Mouse (Mus musculus): ENCODE measurements around the gene Gspt1.

Gene Gspt1

DNA sequence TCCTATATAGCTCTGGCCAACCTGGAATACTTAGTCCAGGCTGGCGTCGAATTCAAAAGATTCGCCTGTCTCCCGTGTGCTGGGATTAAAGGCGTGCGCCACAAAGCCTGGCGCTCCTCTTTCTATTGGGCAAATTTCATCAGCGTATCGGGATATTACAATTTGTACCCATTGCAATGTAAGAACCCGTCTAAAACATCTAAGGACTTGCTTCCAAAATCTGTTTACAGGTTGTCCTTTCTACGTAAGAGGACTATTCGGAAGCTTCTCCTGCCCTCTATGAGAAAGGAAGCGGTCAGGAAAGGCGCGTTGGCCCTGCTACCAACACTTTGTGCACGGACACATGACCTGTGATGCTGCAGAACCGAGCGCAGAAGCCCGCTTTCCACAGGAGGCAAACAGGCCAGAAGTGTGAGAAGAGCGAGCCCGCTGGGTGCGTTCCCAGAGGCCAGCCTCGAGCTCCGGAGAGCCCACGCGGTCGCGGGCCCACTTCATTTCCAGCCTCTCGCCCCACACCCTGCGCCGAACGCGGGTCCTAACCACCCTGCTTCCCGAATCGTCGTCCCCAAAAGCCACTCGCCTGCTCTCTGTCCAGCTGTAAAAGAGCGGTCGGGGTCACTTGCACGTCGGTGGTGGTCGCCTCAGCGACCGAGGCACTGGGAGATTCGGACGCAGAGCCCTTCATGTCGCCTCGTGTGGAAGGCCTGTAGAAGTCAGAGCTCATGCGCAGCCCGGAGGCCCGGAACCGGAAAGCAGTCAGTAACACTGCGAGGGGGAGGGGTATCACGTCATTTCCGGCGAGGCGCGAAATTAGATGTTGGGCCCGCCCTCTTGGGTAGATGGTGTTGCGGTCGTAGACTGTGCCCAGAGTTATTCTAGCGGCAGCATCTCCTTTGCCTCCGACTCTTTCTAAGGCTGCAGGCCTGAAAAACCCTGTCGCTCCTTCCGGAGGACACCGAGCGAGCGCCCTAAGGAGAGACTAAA is 51.3 kb downstream of the Gspt1 start, which contains the start of gene Rsl1d1:
Rsl1d1 (minus strand) TSS at position 761 of the 984 bp plus-strand sequence.
- peak; percentile 94 for DNase-seq

GRCm38 (mm10) chr16:11201740-11202394 is 52.3 kb downstream of the Gspt1 start:
- no peak for DNase-seq

DNA sequence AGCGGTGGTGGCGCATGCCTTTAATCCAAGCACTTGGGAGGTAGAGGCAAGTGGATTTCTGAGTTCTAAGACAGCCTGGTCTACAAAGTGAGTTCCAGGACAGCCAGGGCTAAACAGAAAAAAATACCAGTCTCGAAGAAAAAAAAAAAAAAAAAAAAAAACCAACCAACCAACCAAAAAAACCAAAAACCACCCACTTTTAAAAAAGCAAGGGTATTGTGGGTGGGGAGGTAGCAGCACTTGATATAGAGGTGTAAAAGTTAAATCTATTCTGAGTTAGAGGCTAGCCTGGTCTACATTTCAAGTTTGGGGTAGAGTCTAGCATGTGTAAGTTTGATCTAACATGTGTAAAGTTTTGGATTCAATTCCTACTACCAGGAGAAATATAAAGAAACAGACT is 53.9 kb downstream of the Gspt1 start:
- no peak for DNase-seq

DNA sequence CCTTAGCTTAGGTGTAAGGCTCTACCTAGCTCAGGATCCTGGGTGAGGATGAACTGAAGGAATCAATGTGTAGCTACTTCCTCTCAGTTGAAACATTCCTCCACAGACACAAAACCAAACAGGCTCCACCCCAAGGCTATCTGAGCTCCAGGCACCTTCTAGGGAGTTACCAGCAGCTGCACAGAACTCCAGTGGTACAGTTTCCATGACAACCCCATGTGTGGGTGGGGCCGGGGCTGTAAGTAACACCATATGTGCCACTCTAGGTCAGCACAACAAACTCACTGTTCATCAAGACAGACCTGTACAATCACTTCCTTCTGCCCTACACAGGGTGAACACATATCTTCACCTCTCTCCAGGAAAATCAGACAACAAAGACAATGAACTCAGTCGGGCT is 55.7 kb downstream of the Gspt1 start:
- no peak for DNase-seq

DNA sequence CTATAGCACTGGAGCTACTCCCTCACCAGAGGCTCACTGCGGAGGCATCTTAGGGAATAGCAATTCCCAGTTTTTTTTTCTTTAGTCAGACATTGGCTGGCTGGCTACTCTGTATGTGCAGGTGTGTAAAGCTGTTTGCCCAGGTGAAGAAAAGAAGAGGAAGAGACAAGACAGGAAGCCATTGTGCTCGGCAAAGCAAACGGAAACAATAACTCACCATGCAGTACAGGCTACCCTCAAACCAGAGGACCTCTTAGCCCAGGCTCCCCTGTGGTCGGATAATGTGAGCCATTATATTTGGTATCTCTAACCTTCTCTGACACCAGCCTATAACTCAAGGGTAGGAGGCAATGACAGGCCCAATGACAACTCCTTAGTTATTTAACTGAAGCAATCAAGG is 57.1 kb downstream of the Gspt1 start:
- no peak for DNase-seq

DNA sequence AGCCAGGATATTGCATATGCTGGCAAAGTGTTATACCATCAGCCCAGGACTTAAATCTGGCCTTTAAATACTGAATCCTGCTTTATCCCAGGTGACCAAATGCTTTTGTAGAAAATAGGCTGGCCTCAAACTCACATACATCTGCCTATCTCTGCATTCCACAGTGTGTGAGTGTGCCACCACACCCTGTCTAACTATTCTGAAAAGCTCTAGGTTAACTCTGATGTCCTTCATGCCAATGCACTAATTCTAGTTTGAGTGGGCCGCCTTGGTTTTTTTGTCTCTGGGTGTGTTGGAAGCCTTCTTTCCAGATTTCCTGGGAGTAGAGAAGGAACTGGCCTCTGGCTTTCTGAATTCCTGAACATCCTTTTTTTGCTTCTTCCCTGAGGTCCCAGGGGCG is 60.9 kb downstream of the Gspt1 start:
- no peak for DNase-seq

GRCm38 (mm10) chr16:11190150-11190549 is 64.0 kb downstream of the Gspt1 start:
- no peak for DNase-seq

DNA sequence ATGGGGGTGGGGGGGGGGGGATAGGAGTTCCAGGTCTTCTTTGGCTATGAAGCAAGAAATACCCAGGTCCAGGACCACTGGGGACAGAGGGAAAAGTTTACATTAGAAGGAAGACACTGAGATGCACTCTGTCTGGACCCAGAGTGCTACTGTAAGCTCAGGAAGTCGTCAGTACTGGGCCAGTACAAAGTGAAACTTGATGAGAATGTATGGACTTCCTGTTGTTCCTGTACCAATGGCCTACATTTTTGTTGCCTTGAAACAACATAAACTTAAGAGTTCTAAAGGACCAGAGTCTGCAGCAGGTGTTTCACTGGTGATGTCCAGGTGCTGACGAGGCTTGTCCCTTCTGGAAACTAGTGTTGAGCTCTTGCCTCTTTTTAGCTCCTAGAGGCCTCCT is 76.7 kb downstream of the Gspt1 start:
- no peak for DNase-seq

- DNase-seq: no peak
These were observed 77.3 kb downstream of the Gspt1 start for GRCm38 (mm10) chr16:11176884-11177244.

GRCm38 (mm10) chr16:11176208-11176883 is 77.8 kb downstream of the Gspt1 start, which contains the start of gene Zc3h7a:
Gene Zc3h7a (minus strand): TSS chr16:11176393.
- DNase-seq: peak; percentile 95

- peak; percentile 78 for DNase-seq
These were observed 78.5 kb downstream of the Gspt1 start for GRCm38 (mm10) chr16:11175489-11176207.

GRCm38 (mm10) chr16:11175100-11175488 is 79.0 kb downstream of the Gspt1 start:
- DNase-seq: no peak

GRCm38 (mm10) chr16:11174671-11175081 is 79.4 kb downstream of the Gspt1 start:
- DNase-seq: peak; percentile 68

DNA sequence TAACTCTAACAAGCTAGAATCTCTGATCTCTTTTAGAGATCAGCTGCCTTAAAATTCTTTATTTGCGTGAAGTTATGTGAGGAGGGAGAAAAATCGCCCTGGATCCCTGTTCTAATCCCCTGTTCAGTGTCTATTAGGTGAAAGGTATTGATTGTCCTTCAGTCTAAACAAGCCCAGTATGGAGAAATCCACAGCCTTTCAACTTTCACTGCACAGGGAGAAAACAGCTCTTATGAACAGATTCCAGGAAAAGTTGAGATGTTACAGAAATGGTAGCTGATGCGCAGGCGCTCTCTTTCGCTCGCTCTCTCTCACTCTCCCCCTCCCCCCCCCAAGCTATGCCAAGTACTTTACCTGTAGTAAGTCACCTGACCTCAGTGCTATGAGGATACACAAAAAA is 82.4 kb downstream of the Gspt1 start:
- DNase-seq: no peak
